Mouse (Mus musculus) heart, adult 2 months (tissue): ENCODE results near the gene Olfr1242. TPM values are rescaled to one million over a fixed set of nuclear protein-coding genes. Genes with fewer than 3 reads are reported as not detected.

ENCODE experiments used
- DNase-seq, 2 experiments: peaks; one replicate each; pipeline ENCODE4 v3.0.0; 2021
- H3K27ac ChIP-seq: fragments of 200-600 bp; 2 replicates; pipeline ENCODE4 v1.8.1; 2022
- H3K27me3 ChIP-seq: fragments of 200-500 bp; 2 replicates; pipeline ENCODE4 v1.6.1; 2012; ENCODE audit warnings: mild to moderate bottlenecking, low read length, inconsistent platforms, mixed read lengths; ENCODE audit not compliant: control insufficient read depth, insufficient read depth
- H3K36me3 ChIP-seq: fragments of 200-500 bp; 2 replicates; pipeline ENCODE4 v1.6.1; 2012; ENCODE audit warnings: low read length, inconsistent platforms; ENCODE audit not compliant: control insufficient read depth, insufficient read depth
- H3K4me1 ChIP-seq: fragments of 200-500 bp; 2 replicates; pipeline ENCODE4 v1.6.1; 2011; ENCODE audit warnings: low read length; ENCODE audit not compliant: control insufficient read depth, insufficient read depth
- H3K4me3 ChIP-seq: fragments of 200-600 bp; 2 replicates; pipeline ENCODE4 v1.8.1; 2022
- H3K79me2 ChIP-seq: fragments of 200-500 bp; replicated peaks from 2 replicates; pipeline ENCODE4 v1.6.1; 2012; ENCODE audit warnings: mild to moderate bottlenecking, inconsistent platforms, low read length, moderate library complexity, mixed read lengths; ENCODE audit not compliant: control insufficient read depth, insufficient read depth
- H3K9ac ChIP-seq: fragments of 200-500 bp; 2 replicates; pipeline ENCODE4 v1.6.1; 2012; ENCODE audit warnings: low read depth, mild to moderate bottlenecking, control low read depth, inconsistent platforms, low read length, mixed read lengths
- CTCF ChIP-seq: fragments of 200-600 bp; IDR thresholded peaks from 2 replicates; pipeline ENCODE4 v1.8.1; 2022; ENCODE audit warnings: antibody characterized with exemption, mild to moderate bottlenecking, moderate library complexity
- EP300 ChIP-seq: fragments of 200-500 bp; IDR thresholded peaks from 2 replicates; pipeline ENCODE4 v1.6.1; 2011; ENCODE audit warnings: low read depth, low read length, control low read depth; ENCODE audit not compliant: insufficient read depth
- POLR2A ChIP-seq: fragments of 200-500 bp; IDR thresholded peaks from 2 replicates; pipeline ENCODE4 v1.6.1; 2011; ENCODE audit warnings: mild to moderate bottlenecking, low read depth, low read length, control low read depth; ENCODE audit not compliant: insufficient read depth
- WGBS: fragments of 180-500 bp; shearing (Covaris S2); methylation state at CpG from one replicate; pipeline ENCODE4 v1.1.7; 2018; 5-methylcytosine and 5-hydroxymethylcytosine counted together
- intact Hi-C: fragments of 180-260 bp; cut with DNase I; formaldehyde crosslinking; loops from one replicate; pipeline ENCODE4 v1.15.1; 2025
- long read RNA-seq: library from polyadenylated mRNA; stranded (forward); transcript quantifications from one replicate; pipeline ENCODE4 v2.0.0, GENCODE M21; 2021
- polyA plus RNA-seq: library from polyadenylated mRNA; depleted of rRNA; stranded (reverse); fragments of >200 nt; gene quantifications from 2 replicates; pipeline ENCODE4 v1.2.3, GENCODE M21; 2012; rRNA removed
- total RNA-seq, 2 experiments: library from RNA; stranded (reverse); gene quantifications; 2 replicates each; pipeline ENCODE4 v1.2.3; 2021

Gene Olfr1242
- total RNA-seq (not detected), polyA plus RNA-seq (not detected in 2 replicates)
- long read RNA-seq: 0 reads

- no peak for DNase-seq
- H3K4me3 ChIP-seq: no peak within 1 kb of the TSS
- WGBS: 63% methylated on average over 1 of the region's 1 CpGs
- no peaks in the 10 kb centered on the region for H3K4me1 ChIP-seq
- no peaks in the 10 kb centered on the region for H3K27me3 ChIP-seq
- intact Hi-C loops: no loop called here
- no peak within 1 kb of the TSS for H3K9ac ChIP-seq
- no peak within 1 kb of the TSS for H3K27ac ChIP-seq
- no peaks in the 10 kb centered on the region for H3K79me2 ChIP-seq
- TF ChIP-seq EP300 (no peak), POLR2A (no peak), CTCF (no peak)
- H3K36me3 ChIP-seq: no peaks in the 10 kb centered on the region
Measured at GRCm38 (mm10) chr2:89498235-89498634, at the start of gene Olfr1242. Gene Olfr1242 (minus strand): TSS chr2:89498335.

- no peaks in the 10 kb centered on the region for H3K27me3 ChIP-seq
- no peaks in the 10 kb centered on the region for H3K79me2 ChIP-seq
- intact Hi-C loops: no loop called here
- no peak overlapping the region for H3K27ac ChIP-seq
- no peak for DNase-seq
- H3K36me3 ChIP-seq: no peaks in the 10 kb centered on the region
- no peaks in the 10 kb centered on the region for H3K4me1 ChIP-seq
- TF ChIP-seq CTCF: peak; percentile 26
- TF ChIP-seq POLR2A: no peak
- H3K4me3 ChIP-seq: no peak overlapping the region
- no peak overlapping the region for H3K9ac ChIP-seq
- WGBS: 50% methylated on average over 2 of the region's 2 CpGs
Measured at GRCm38 (mm10) chr2:89544516-89544915, 46.4 kb upstream of the Olfr1242 start.

- H3K36me3 ChIP-seq: no peaks in the 10 kb centered on the region
Measured at GRCm38 (mm10) chr2:89539923-89540322, 41.8 kb upstream of the Olfr1242 start.

GRCm38 (mm10) chr2:89531387-89531786 lies 33.3 kb upstream of the Olfr1242 start, which contains the start of gene Olfr1243:
Gene Olfr1243 (minus strand): TSS chr2:89531487.
- Histone ChIP-seq H3K79me2 (no peaks in the 10 kb centered on the region), H3K4me3 (no peak within 1 kb of the TSS), H3K27ac (no peak within 1 kb of the TSS), H3K9ac (no peak within 1 kb of the TSS), H3K4me1 (no peaks in the 10 kb centered on the region), H3K27me3 (no peaks in the 10 kb centered on the region), H3K36me3 (no peaks in the 10 kb centered on the region)
- TF ChIP-seq CTCF (no peak), EP300 (no peak), POLR2A (no peak)
- intact Hi-C loops: no loop called here
- no peak for DNase-seq
- 77% methylated on average over 1 of the region's 1 CpGs for WGBS

More at GRCm38 (mm10) chr2:89539923-89540322, 41.8 kb upstream of the Olfr1242 start:
- Histone ChIP-seq H3K9ac (no peak overlapping the region), H3K4me3 (no peak overlapping the region), H3K27me3 (no peaks in the 10 kb centered on the region), H3K4me1 (no peaks in the 10 kb centered on the region), H3K27ac (no peak overlapping the region), H3K79me2 (no peaks in the 10 kb centered on the region)
- TF ChIP-seq POLR2A: no peak
- WGBS: 31% methylated on average over 1 of the region's 1 CpGs
- no peak for DNase-seq
- intact Hi-C loops: no loop called here

GRCm38 (mm10) chr2:89487026-89487425 lies 11.1 kb downstream of the Olfr1242 start, which contains the start of gene Olfr1241:
Gene Olfr1241 (minus strand): TSS chr2:89487126.
- H3K79me2 ChIP-seq: no peaks in the 10 kb centered on the region
- H3K27ac ChIP-seq: no peak within 1 kb of the TSS
- no peaks in the 10 kb centered on the region for H3K27me3 ChIP-seq
- no peak for TF ChIP-seq CTCF
- DNase-seq: no peak
- no peaks in the 10 kb centered on the region for H3K4me1 ChIP-seq
- H3K36me3 ChIP-seq: no peaks in the 10 kb centered on the region
- H3K4me3 ChIP-seq: no peak within 1 kb of the TSS
- H3K9ac ChIP-seq: no peak within 1 kb of the TSS
- intact Hi-C loops: no loop called here

- Histone ChIP-seq H3K36me3 (no peaks in the 10 kb centered on the region), H3K4me1 (no peaks in the 10 kb centered on the region), H3K27me3 (no peaks in the 10 kb centered on the region), H3K27ac (no peak within 1 kb of the TSS), H3K79me2 (no peaks in the 10 kb centered on the region), H3K9ac (no peak within 1 kb of the TSS), H3K4me3 (no peak within 1 kb of the TSS)
- DNase-seq: no peak
- TF ChIP-seq EP300: no peak
- no peak for TF ChIP-seq CTCF
- WGBS: 69% methylated on average over 3 of the region's 3 CpGs
- intact Hi-C loops: no loop called here
Measured at GRCm38 (mm10) chr2:89442900-89443299, 55.2 kb downstream of the Olfr1242 start, which contains the start of gene Olfr1240. Gene Olfr1240 (minus strand): TSS chr2:89443000.

Other genes with a start within 250 kb of the Olfr1242 start
- not detected for gene Olfr1228, start 244.3 kb downstream of the Olfr1242 start, total RNA-seq
- not detected in 2 replicates for gene Olfr1228, start 244.3 kb downstream of the Olfr1242 start, polyA plus RNA-seq
- not detected for gene Olfr1229, start 210.3 kb downstream of the Olfr1242 start, total RNA-seq
- gene Olfr1229, start 210.3 kb downstream of the Olfr1242 start, polyA plus RNA-seq: not detected in 2 replicates
- gene Olfr1230, start 201.1 kb downstream of the Olfr1242 start, total RNA-seq: not detected
- not detected in 2 replicates for gene Olfr1230, start 201.1 kb downstream of the Olfr1242 start, polyA plus RNA-seq
- gene Olfr1231, start 191.3 kb downstream of the Olfr1242 start, total RNA-seq: not detected
- not detected in 2 replicates for gene Olfr1231, start 191.3 kb downstream of the Olfr1242 start, polyA plus RNA-seq
- gene Olfr1232, start 168.7 kb downstream of the Olfr1242 start, total RNA-seq: not detected
- not detected in 2 replicates for gene Olfr1232, start 168.7 kb downstream of the Olfr1242 start, polyA plus RNA-seq
- gene Olfr1233, start 155.9 kb downstream of the Olfr1242 start, total RNA-seq: not detected
- gene Olfr1233, start 155.9 kb downstream of the Olfr1242 start, polyA plus RNA-seq: not detected in 2 replicates
- gene Olfr1234, start 133.5 kb downstream of the Olfr1242 start, total RNA-seq: not detected
- not detected in 2 replicates for gene Olfr1234, start 133.5 kb downstream of the Olfr1242 start, polyA plus RNA-seq
- not detected for gene Olfr1238, start 88.7 kb downstream of the Olfr1242 start, total RNA-seq
- gene Olfr1238, start 88.7 kb downstream of the Olfr1242 start, polyA plus RNA-seq: not detected in 2 replicates
- gene Olfr1239, start 77.9 kb downstream of the Olfr1242 start, total RNA-seq: not detected
- not detected in 2 replicates for gene Olfr1239, start 77.9 kb downstream of the Olfr1242 start, polyA plus RNA-seq
- not detected for gene Olfr1240, start 55.3 kb downstream of the Olfr1242 start, total RNA-seq
- not detected in 2 replicates for gene Olfr1240, start 55.3 kb downstream of the Olfr1242 start, polyA plus RNA-seq
- gene Olfr1241, start 11.2 kb downstream of the Olfr1242 start, total RNA-seq: not detected
- not detected in 2 replicates for gene Olfr1241, start 11.2 kb downstream of the Olfr1242 start, polyA plus RNA-seq
- not detected for gene Olfr1243, start 33.2 kb upstream of the Olfr1242 start, total RNA-seq
- not detected in 2 replicates for gene Olfr1243, start 33.2 kb upstream of the Olfr1242 start, polyA plus RNA-seq
- gene Olfr1245, start 80.1 kb upstream of the Olfr1242 start, total RNA-seq: not detected
- not detected in 2 replicates for gene Olfr1245, start 80.1 kb upstream of the Olfr1242 start, polyA plus RNA-seq
- not detected for gene Olfr1246, start 94.8 kb upstream of the Olfr1242 start, total RNA-seq
- gene Olfr1246, start 94.8 kb upstream of the Olfr1242 start, polyA plus RNA-seq: not detected in 2 replicates
- gene Olfr1247, start 115.8 kb upstream of the Olfr1242 start, total RNA-seq: not detected
- not detected in 2 replicates for gene Olfr1247, start 115.8 kb upstream of the Olfr1242 start, polyA plus RNA-seq
- gene Olfr1248, start 119.9 kb upstream of the Olfr1242 start, total RNA-seq: not detected
- gene Olfr1248, start 119.9 kb upstream of the Olfr1242 start, polyA plus RNA-seq: not detected in 2 replicates
- not detected for gene Olfr1249, start 136.6 kb upstream of the Olfr1242 start, total RNA-seq
- gene Olfr1249, start 136.6 kb upstream of the Olfr1242 start, polyA plus RNA-seq: not detected in 2 replicates
- not detected for gene Olfr1250, start 163.1 kb upstream of the Olfr1242 start, total RNA-seq
- not detected in 2 replicates for gene Olfr1250, start 163.1 kb upstream of the Olfr1242 start, polyA plus RNA-seq
- gene Olfr1251, start 173.6 kb upstream of the Olfr1242 start, total RNA-seq: not detected
- not detected in 2 replicates for gene Olfr1251, start 173.6 kb upstream of the Olfr1242 start, polyA plus RNA-seq
- gene Olfr1252, start 226.7 kb upstream of the Olfr1242 start, total RNA-seq: not detected
- gene Olfr1252, start 226.7 kb upstream of the Olfr1242 start, polyA plus RNA-seq: not detected in 2 replicates